Mouse (Mus musculus) R1 (cell line): ENCODE data around the gene Bbox1.

Experiments
- DNase-seq: peaks from one replicate; pipeline ENCODE4 v3.0.0-alpha.2; 2018; ENCODE audit warnings: low read depth, low spot score

Bbox1 gene

DNA sequence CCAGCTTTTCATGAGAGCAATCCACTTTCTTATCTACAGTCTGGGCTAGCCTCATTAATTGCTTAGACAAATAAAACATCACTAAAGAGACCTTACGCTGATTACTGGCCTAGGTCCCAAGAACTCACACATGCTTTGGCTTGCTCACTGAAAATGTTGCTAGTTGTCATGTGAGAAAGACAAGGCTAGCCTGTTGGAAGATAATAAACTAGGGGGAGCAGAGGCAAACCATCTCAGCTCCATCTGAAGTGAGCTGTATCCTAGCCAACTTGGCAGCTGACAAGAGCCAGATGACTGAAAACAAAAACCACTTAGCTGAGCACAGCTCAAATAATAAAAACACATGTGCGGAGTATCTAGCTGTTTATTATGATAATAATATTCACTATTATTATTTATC is 40.2 kb downstream of the Bbox1 start:
- no peak for DNase-seq

DNA sequence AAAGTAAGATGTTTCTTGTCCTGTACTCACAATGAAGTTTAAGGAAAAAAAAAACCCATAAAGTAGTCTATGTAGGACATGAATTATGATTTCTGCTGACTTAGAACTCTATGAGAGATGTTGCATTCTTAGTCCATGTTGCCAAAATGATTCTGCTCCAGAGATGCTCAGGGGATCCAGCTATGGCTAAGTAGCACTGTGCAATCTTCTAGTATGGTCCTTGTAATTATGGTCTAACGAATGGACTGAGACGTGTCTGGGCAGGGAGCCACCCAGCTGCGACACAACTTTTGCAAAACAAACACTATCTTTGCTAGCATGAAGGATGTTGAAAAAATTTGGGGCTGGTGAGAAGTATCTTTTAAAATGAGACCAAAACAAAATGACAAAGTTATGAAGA is 45.1 kb downstream of the Bbox1 start:
- no peak for DNase-seq

- peak; percentile 37 for DNase-seq
Measured at GRCm38 (mm10) chr2:110232252-110232651, 82.1 kb downstream of the Bbox1 start.

DNA sequence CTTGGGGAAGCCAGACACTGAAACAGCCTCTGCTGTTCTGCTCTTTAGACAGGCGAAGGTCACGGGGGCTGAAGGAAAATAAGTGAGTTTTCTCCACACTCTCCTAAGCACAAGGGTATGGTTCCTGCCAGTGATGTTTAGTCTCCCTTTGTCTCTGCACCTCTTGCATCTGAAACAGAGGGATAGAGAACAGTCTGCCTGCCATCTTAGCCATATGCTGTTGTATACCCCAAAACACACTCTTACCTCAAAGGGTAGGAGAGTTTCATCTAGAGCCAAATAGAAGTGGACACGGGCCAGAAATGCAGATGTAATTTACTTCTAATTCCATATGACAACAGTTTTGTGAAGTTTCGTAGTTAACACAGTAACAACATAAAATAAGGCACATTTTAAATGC is 83.6 kb downstream of the Bbox1 start:
- no peak for DNase-seq

DNA sequence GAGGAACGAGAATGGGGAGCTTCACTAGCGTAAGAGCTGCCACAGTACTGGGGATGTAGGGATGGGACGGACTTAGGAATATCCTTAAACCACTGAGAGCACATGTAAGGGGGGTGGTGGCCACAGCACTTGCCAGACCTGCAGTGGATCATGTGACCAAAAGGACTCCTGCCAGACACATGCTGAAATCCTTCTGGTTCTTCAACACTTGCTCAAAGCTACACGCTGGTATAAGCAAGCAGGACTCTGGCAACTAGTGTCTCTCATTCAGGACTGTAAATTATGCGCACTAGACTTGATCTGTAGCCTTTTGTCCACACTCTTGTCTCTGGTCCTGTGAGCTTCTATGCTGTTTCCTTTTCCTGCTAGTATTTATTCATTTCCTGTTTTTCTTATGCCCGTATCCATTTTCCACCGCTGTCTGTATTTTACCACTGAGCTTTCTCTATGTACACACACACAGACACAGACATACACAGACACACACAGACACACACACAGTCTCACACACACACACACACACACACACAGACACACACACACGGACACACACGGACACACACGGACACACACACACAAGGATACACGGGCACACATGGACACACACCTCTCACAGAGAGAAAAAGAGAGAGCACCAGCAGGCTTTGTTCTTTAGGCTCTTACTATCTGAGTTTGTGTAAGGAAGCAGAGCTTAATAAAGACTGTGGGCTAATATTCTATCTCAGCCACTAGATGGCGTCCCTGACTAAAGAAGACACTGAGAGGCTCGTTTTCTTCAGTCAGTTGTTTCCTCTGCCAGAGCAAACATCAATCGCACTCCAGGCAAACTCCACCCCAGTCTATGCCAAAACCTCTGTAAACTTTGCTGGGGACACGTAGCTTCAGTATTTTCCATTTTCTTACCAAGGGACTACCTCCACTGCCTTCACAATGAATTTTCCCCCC is 84.9 kb downstream of the Bbox1 start:
- peak; percentile 75 for DNase-seq

GRCm38 (mm10) chr2:110226421-110226820 is 87.9 kb downstream of the Bbox1 start:
- DNase-seq, result no peak

- DNase-seq, result no peak
Measured at GRCm38 (mm10) chr2:110225969-110226368, 88.4 kb downstream of the Bbox1 start.

DNA sequence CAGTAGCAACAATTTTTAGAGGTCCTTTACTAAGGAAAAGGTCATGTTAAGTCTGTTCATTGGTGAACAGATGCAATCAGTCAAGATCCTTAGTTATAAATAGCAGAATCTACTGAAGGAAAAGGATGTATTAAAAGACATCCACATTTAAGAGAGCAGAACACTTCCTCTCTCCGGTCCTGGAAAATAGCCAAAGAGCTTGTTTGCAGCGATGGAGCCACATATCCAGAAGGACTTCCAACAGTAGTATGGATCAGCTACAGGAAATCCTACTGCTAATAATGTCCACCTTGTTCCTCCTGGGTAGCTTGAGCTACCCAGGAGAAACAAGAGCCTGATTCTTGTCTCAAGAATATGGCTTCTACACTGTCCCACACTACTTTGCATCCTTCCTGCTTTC is 91.6 kb downstream of the Bbox1 start:
- no peak for DNase-seq

DNA sequence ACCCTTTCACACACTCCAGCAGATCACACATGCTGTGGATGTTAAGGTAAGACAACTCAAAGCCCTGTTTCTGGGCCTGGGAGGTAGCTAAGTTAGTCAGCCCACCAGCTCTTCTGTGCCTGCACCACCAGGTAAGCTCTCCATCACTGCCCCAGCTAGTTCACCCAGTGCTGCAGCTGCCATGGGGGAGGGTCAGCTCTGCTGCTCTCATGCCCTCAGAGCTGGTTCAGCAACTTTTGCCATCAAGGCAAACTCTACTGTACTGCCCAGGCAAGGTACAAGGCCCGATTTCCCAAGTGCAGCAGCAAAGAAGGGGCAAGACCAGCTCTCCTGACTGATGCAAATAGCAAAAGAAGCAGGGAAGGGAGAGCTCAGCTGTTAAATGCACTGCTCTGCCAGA is 93.9 kb downstream of the Bbox1 start:
- DNase-seq, result no peak

GRCm38 (mm10) chr2:110215685-110216058 is 98.7 kb downstream of the Bbox1 start:
- no peak for DNase-seq

GRCm38 (mm10) chr2:110214991-110215684 is 99.2 kb downstream of the Bbox1 start:
- no peak for DNase-seq

- DNase-seq, result no peak
Measured at GRCm38 (mm10) chr2:110214278-110214677, 100.1 kb downstream of the Bbox1 start.
